Mouse (Mus musculus): ENCODE results near the gene A930017K11Rik. TPM values are rescaled to one million over a fixed set of nuclear protein-coding genes. Genes with fewer than 3 reads are reported as not detected.
A peak's percentile ranks its signal among the peaks of the same experiment; 100 is the strongest.

The A930017K11Rik gene
- polyA plus RNA-seq, 1 experiment from 2014 or later: 0.24 TPM

DNA sequence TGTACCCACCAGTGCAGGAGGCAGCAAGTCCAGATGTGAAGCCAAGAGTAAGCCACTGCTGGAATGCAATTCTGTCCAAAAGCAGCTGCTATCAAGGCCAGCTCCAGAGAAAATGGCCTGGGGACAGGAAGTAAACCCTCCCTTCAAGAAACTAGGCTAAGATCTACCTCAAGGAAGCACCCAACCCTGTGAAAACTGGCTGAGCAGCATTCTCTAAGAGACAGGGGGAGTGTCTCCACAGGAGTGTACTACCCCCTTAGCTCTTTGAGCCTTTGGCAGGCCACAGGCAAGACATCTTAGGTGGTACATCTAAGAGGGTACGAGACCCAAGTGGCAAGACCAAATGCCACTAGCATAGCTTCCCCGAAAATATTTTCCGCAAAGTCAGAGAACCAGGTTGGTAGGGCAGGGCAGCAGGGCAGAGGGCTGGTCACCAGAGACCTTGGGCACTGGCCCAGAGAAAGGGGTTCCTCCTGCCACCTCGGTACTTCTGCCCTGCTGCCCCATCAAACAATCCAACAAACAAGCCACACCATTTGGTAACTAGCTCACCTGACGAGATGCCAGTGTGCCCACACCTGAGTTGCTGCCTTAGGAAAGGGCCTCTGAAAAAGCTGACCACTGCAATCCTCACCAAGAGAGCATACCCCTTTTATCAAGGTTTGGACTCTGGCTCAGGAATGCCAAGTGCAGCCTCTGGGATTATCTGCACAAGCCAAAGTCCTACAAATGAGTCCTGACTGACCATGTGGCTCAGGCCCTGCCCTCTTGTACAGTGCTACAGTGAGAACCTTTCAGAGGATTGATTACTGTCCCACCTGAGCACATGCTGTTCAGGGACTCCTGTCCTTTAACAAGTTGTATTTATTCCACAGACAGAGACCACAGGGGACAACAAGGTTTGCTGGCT lies 27.7 kb upstream of the A930017K11Rik start:
- H3K36me3 ChIP-seq: 0 out of 2 replicates have a peak, but pooled peaks cover 4% of the 10 kb centered on the region
- H3K9me3 ChIP-seq (replicated peaks): no peaks in the 10 kb centered on the region
- no peak overlapping the region for H3K9ac ChIP-seq
- 70% methylated on average over 5 of the region's 5 CpGs for WGBS
- no peak overlapping the region for H3K4me3 ChIP-seq (replicated peaks)
- H3K4me2 ChIP-seq (replicated peaks): no peak overlapping the region
- H3K27ac ChIP-seq (replicated peaks): 0 out of 2 replicates have a peak overlapping the region, but pooled peaks have one; percentile 2
- no peak for ATAC-seq (ENCODE audit: insufficient number of reproducible peaks, low FRiP score, low TSS enrichment, low read depth)
- no peaks in the 10 kb centered on the region for H3K27me3 ChIP-seq
- H3K4me1 ChIP-seq: peaks cover 47% of the 10 kb centered on the region

DNA sequence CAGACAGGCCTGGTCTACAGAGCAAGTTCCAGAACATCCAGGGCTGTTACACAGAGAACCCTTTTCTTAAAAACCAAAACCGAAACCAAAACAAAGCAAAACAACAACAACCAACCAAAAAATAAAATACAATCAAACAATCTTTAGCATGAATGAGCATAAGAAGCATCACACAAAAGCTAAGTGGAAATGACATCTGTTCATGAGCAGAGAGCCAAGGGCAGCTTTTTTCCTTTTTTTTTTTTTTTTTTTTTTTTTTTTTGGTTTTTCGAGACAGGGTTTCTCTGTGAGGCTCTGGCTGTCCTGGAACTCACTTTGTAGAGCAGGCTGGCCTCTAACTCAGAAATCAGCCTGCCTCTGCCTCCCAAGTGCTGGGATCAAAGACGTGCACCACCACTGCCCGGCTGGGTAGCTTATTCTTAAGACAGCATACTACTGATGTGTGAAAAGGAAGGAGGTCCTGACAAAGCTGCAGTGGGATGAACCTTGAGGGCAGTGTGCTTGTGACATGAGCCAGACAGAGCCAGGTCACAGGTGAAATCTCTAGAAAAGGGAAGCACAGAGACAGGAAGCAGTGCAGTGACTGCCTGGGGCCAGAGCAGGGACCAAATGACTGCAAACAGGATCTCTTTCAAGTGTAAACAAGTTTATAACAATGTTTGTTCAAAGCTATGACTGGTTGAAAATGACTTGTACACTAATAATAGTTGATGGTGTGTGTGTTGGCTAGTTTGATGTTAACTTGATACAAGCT lies 18.8 kb upstream of the A930017K11Rik start:
- Histone ChIP-seq H3K36me3 (0 out of 2 replicates have a peak, but pooled peaks cover 5% of the 10 kb centered on the region), H3K27me3 (no peaks in the 10 kb centered on the region), H3K4me2 (replicated peaks) (no peak overlapping the region), H3K4me3 (replicated peaks) (no peak overlapping the region), H3K27ac (replicated peaks) (no peak overlapping the region), H3K9me3 (replicated peaks) (no peaks in the 10 kb centered on the region), H3K4me1 (0 out of 2 replicates have a peak, but pooled peaks cover 14% of the 10 kb centered on the region), H3K9ac (no peak overlapping the region)
- ATAC-seq (ENCODE audit: insufficient number of reproducible peaks, low FRiP score, low TSS enrichment, low read depth): no peak
- WGBS: 78% methylated on average over 4 of the region's 4 CpGs

GRCm38 (mm10) chr17:25970448-25970847 lies 18.1 kb upstream of the A930017K11Rik start:
- H3K27me3 ChIP-seq: no peaks in the 10 kb centered on the region
- H3K36me3 ChIP-seq: 0 out of 2 replicates have a peak, but pooled peaks cover 5% of the 10 kb centered on the region
- ATAC-seq (ENCODE audit: insufficient number of reproducible peaks, low FRiP score, low TSS enrichment, low read depth): no peak
- H3K4me1 ChIP-seq: 0 out of 2 replicates have a peak, but pooled peaks cover 14% of the 10 kb centered on the region
- WGBS: 87% methylated on average over 9 of the region's 9 CpGs
- no peaks in the 10 kb centered on the region for H3K9me3 ChIP-seq (replicated peaks)
- H3K9ac ChIP-seq: no peak overlapping the region
- no peak overlapping the region for H3K4me3 ChIP-seq (replicated peaks)
- no peak overlapping the region for H3K27ac ChIP-seq (replicated peaks)
- no peak overlapping the region for H3K4me2 ChIP-seq (replicated peaks)

GRCm38 (mm10) chr17:25968176-25968575 lies 15.8 kb upstream of the A930017K11Rik start:
- Histone ChIP-seq H3K36me3 (peaks cover 21% of the 10 kb centered on the region), H3K9ac (no peak overlapping the region), H3K9me3 (replicated peaks) (no peaks in the 10 kb centered on the region), H3K27me3 (no peaks in the 10 kb centered on the region), H3K27ac (replicated peaks) (no peak overlapping the region), H3K4me3 (replicated peaks) (no peak overlapping the region), H3K4me1 (0 out of 2 replicates have a peak, but pooled peaks cover 7% of the 10 kb centered on the region), H3K4me2 (replicated peaks) (no peak overlapping the region)
- whole genome bisulfite sequencing: 50% methylated on average over 1 of the region's 1 CpGs
- no peak for ATAC-seq (ENCODE audit: insufficient number of reproducible peaks, low FRiP score, low TSS enrichment, low read depth)

DNA sequence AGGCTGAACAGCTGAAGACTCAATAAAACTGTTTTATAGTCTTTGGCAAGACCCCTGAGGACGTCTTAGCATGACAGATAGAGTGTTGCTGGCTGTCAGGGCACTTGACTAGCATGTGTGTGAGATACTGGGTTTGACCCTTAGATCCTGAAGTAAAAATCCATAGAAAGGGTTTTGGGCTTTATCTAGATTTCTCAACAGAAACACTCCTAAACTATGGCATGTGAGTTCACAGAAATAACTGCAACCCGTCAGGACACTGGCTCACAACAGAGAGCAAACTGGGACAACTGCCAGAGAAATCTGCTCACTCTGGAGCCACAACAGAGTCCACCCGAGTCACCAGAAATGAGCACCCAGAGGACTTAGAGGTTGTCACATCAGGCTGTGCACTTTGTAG lies 15.3 kb upstream of the A930017K11Rik start:
- Histone ChIP-seq H3K4me3 (replicated peaks) (no peak overlapping the region), H3K4me1 (0 out of 2 replicates have a peak, but pooled peaks cover 3% of the 10 kb centered on the region), H3K9ac (no peak overlapping the region), H3K4me2 (replicated peaks) (no peak overlapping the region), H3K27me3 (no peaks in the 10 kb centered on the region), H3K27ac (replicated peaks) (no peak overlapping the region), H3K9me3 (replicated peaks) (no peaks in the 10 kb centered on the region), H3K36me3 (peaks cover 25% of the 10 kb centered on the region)
- 57% methylated on average over 3 of the region's 3 CpGs for WGBS
- no peak for ATAC-seq (ENCODE audit: insufficient number of reproducible peaks, low FRiP score, low TSS enrichment, low read depth)

- no peak overlapping the region for H3K4me3 ChIP-seq (replicated peaks)
- no peaks in the 10 kb centered on the region for H3K27me3 ChIP-seq
- WGBS: 79% methylated on average over 7 of the region's 7 CpGs
- H3K27ac ChIP-seq (replicated peaks): no peak overlapping the region
- peaks cover 51% of the 10 kb centered on the region for H3K36me3 ChIP-seq
- no peak overlapping the region for H3K4me2 ChIP-seq (replicated peaks)
- H3K9ac ChIP-seq: no peak overlapping the region
- ATAC-seq (ENCODE audit: insufficient number of reproducible peaks, low FRiP score, low TSS enrichment, low read depth): no peak
- H3K4me1 ChIP-seq: no peaks in the 10 kb centered on the region
- H3K9me3 ChIP-seq (replicated peaks): no peaks in the 10 kb centered on the region
These were observed 11.9 kb upstream of the A930017K11Rik start for GRCm38 (mm10) chr17:25964271-25964670.

DNA sequence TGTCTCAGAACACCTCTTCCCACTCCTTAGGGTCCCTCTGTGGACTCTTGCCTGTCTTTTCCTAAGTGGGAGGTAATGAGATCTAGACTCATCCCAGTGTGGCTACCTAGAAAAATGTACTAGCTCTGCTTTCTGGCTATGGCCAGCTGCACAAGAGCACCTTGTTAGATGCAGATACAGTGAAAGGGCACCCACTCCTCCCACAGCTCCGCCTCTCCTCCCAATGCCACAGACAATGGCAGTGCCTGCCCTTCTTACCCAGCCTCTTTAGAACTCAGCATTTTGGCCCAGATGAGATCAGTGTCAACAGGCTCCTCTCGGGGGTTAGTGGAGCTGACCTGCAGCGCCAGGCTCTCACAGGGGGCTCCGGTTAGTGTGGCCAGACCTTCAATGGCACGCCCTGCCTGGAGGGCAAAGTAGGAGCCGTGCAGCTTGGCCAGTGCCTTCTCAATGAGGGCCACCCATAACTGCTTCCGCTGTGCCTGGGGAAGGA lies 10.1 kb upstream of the A930017K11Rik start:
- H3K4me2 ChIP-seq (replicated peaks): no peak overlapping the region
- no peaks in the 10 kb centered on the region for H3K27me3 ChIP-seq
- ATAC-seq (ENCODE audit: insufficient number of reproducible peaks, low FRiP score, low TSS enrichment, low read depth): no peak
- peaks cover 67% of the 10 kb centered on the region for H3K36me3 ChIP-seq
- no peaks in the 10 kb centered on the region for H3K4me1 ChIP-seq
- H3K4me3 ChIP-seq (replicated peaks): no peak overlapping the region
- 88% methylated on average over 7 of the region's 7 CpGs for WGBS
- no peak overlapping the region for H3K9ac ChIP-seq
- H3K27ac ChIP-seq (replicated peaks): no peak overlapping the region
- H3K9me3 ChIP-seq (replicated peaks): no peaks in the 10 kb centered on the region

DNA sequence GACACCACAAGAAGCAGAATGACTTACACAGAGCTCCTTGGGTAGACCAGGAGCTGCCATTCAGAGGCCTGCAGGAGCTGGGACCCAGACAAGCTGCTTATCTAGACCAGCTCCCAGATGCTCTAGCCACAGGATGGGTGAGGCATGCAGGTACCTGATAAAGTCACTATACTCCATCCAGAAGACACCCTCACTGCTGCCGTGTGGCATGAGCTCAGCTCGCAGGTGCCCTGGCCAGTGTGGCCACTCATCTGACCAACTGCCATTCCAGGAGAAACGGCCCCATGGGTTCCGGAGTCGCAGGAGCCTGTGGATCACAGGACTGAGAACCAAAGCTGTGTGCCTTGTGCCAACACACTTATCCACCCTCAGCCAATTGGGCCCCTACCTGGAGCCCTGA lies 9.2 kb upstream of the A930017K11Rik start:
- H3K36me3 ChIP-seq: peaks cover 67% of the 10 kb centered on the region

DNA sequence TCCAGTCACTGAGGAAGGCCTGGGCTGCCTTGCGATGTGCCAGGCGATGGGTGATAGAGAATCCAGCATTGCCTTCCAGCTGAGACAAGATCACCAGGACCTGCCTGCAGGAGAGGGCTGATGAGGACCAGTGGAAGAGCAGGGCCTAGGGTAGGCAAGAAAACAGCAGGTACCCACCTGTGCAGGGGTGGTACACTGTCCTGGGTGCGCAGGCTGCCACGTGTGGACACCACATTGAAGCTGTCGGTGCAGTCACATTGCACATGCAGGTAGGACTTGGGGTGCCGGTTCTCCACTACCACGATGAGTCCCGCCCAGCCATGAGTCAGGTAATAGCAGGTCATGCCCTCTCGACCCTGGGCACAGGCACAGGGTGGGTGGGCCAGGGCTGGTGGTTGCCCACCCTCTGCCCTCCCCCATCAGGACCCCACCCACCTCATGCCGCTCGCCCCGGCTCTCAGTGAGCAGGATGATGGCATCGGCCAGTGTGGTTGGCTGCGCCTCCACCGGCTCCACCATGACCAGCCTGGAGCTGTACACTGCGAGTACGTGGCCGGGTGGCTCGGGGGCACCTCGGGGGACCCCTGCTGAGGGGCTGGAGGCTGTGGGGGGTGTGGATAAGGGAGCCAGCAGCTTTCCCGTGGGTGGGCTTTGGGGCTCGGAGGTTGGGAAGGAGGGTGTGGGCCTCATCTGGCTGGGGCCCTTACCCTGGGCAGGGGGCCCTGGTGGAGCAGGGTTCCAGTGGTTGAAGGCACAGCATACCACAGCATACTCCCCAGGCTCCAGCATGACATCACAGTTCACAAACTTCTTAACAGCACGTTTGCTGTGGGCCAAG lies 7.5 kb upstream of the A930017K11Rik start:
- H3K9ac ChIP-seq: no peak overlapping the region
- H3K27me3 ChIP-seq: no peaks in the 10 kb centered on the region
- H3K36me3 ChIP-seq: peaks cover 63% of the 10 kb centered on the region
- H3K4me2 ChIP-seq (replicated peaks): no peak overlapping the region
- H3K27ac ChIP-seq (replicated peaks): no peak overlapping the region
- no peak overlapping the region for H3K4me3 ChIP-seq (replicated peaks)
- ATAC-seq (ENCODE audit: insufficient number of reproducible peaks, low FRiP score, low TSS enrichment, low read depth): no peak
- no peaks in the 10 kb centered on the region for H3K4me1 ChIP-seq
- WGBS: 87% methylated on average over 22 of the region's 23 CpGs
- H3K9me3 ChIP-seq (replicated peaks): no peaks in the 10 kb centered on the region

More for the DNA sequence above, 9.2 kb upstream of the A930017K11Rik start:
- H3K27me3 ChIP-seq: no peaks in the 10 kb centered on the region
- H3K9me3 ChIP-seq (replicated peaks): no peaks in the 10 kb centered on the region
- H3K9ac ChIP-seq: no peak overlapping the region
- no peak for ATAC-seq (ENCODE audit: insufficient number of reproducible peaks, low FRiP score, low TSS enrichment, low read depth)
- no peak overlapping the region for H3K4me3 ChIP-seq (replicated peaks)
- WGBS: 90% methylated on average over 5 of the region's 5 CpGs
- no peaks in the 10 kb centered on the region for H3K4me1 ChIP-seq
- no peak overlapping the region for H3K4me2 ChIP-seq (replicated peaks)
- no peak overlapping the region for H3K27ac ChIP-seq (replicated peaks)

GRCm38 (mm10) chr17:25958771-25959494 lies 6.6 kb upstream of the A930017K11Rik start:
- Histone ChIP-seq H3K36me3 (peaks cover 54% of the 10 kb centered on the region), H3K27me3 (no peaks in the 10 kb centered on the region; the same call in 1 of the 2 replicates), H3K4me2 (replicated peaks) (no peak overlapping the region), H3K4me1 (no peaks in the 10 kb centered on the region), H3K27ac (replicated peaks) (no peak overlapping the region), H3K4me3 (replicated peaks) (no peak overlapping the region), H3K9ac (no peak overlapping the region), H3K9me3 (replicated peaks) (no peaks in the 10 kb centered on the region)
- WGBS: 91% methylated on average over 11 of the region's 11 CpGs
- no peak for ATAC-seq (ENCODE audit: insufficient number of reproducible peaks, low FRiP score, low TSS enrichment, low read depth)

All from embryonic facial prominence, embryonic 15.5 days (tissue).